Mouse (Mus musculus): ENCODE data around the gene Rad51d. TPM values are rescaled to one million over a fixed set of nuclear protein-coding genes. Genes with fewer than 3 reads are reported as not detected.

Gene Rad51d
- total and polyA plus RNA-seq, 3 experiments = 15.0 to 35.5 (median 33.3) TPM

DNA sequence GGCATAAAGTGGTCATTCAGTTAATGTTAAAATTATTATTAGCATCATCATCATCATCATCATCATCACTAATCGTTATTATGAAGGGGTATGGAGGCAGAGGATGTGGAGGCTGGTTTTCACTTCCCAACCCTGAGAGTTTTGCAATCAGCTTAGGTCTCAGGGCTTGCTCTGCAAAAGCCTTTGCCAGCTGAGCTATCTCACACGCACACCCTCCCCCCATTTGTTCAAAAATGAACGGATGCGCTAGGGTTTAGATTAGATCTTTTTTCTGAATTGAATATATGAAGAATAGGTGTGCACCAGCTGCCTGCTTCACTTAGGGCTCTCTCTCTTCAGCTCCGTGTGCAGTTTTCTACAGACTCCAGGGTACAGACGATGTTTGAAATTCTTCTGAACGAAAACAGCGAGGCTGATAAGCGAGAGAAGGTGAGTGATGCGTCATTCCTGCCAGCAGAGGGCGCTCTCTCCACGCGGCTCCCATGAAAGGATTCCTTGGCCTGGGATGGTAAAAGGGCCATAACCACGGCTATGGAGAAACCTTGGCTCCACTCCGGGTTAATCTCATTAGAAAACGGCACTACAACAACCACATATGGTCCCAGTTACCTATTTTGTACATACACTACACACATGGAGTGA is 24.4 kb upstream of the Rad51d start (continued):
- TF ChIP-seq MAX (IDR thresholded peaks at IDR 0.05; ENCODE audit: low read length) = 0 out of 2 replicates have a peak, but pooled peaks have one; percentile 38
- no peak for TF ChIP-seq MEF2A (IDR thresholded peaks at IDR 0.05; ENCODE audit: borderline replicate concordance, low read depth, low read length)
- TF ChIP-seq ZKSCAN1 (IDR thresholded peaks at IDR 0.05; ENCODE audit: borderline replicate concordance, low read depth, low read length) = no peak
- TF ChIP-seq TCF12 (IDR thresholded peaks at IDR 0.05; ENCODE audit: low read depth, low read length) = peak; percentile 54; the same call in 1 of the 2 replicates
- peak; percentile 40; the same call in 1 of the 2 replicates for TF ChIP-seq NRF1 (IDR thresholded peaks at IDR 0.05; ENCODE audit: low read depth, low read length)
- TF ChIP-seq POLR2A (IDR thresholded peaks at IDR 0.05; ENCODE audit: low read depth, low read length) = no peak
- TF ChIP-seq ETS1 (conservative IDR thresholded peaks at IDR 0.05; ENCODE audit: low read depth, low read length) = no peak

DNA sequence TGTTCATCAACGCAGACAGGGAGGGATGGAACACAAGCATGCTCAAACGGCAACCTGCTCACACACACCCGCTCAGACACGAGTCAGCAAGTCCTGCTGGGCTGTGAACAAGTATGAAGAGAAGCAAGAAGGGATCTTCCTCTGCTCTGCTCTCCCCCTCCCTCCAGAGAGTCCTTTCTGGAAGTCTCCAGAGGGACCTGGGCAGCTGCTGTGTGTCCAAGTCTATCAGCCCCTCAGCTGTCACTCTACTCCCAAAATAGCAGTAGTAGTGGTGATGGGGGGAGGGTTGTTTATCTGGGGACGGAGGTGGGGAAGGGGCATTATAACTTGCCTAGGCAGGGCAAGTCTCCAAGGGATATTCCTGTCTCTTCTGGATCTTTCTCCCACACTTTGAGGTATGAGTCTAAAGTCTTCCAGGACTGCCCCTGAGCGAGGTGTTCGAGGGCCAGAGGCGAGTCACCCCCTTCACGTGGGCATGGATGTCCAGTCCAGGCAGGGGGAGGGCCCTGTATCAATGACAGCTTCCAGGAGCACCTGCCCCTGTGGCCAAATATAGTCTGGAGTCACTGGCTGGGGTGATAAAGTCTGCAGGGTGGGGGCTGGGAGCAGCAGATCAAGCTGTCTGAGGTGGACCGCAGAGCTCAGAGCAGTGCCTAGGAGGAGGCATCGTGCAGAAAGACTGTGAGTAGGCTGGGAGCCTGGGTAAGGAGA is 20.4 kb upstream of the Rad51d start:
- no peak for TF ChIP-seq RCOR1 (conservative IDR thresholded peaks at IDR 0.05; ENCODE audit: low read depth, low read length)
- no peak for TF ChIP-seq UBTF (IDR thresholded peaks at IDR 0.05; ENCODE audit: low read depth, low read length)
- TF ChIP-seq TBP (conservative IDR thresholded peaks at IDR 0.05; ENCODE audit: low read depth, low read length) = no peak
- TF ChIP-seq MXI1 (IDR thresholded peaks at IDR 0.05; ENCODE audit: low read depth, low read length) = no peak
- no peak for TF ChIP-seq MAFK (IDR thresholded peaks at IDR 0.05; ENCODE audit: insufficient replicate concordance, low read length)
- TF ChIP-seq BHLHE40 (IDR thresholded peaks at IDR 0.05; ENCODE audit: low read depth, low read length) = no peak
- no peak for TF ChIP-seq GABPA (IDR thresholded peaks at IDR 0.05; ENCODE audit: insufficient replicate concordance, low read depth, low read length)
- H3K79me2 ChIP-seq (replicated peaks; ENCODE audit: control insufficient read depth, extremely low read depth, insufficient read depth, poor library complexity, severe bottlenecking) = peaks cover 16% of the 10 kb centered on the region
- H3K4me3 ChIP-seq (replicated peaks in 1 of 3; ENCODE audit: low read depth in 2 of 3, low read length in 2 of 3, poor library complexity in 1 of 3) = no peak overlapping the region
- no peak overlapping the region for H3K4me2 ChIP-seq (ENCODE audit: insufficient read depth, low read depth, poor library complexity, severe bottlenecking)
- peaks cover 29% of the 10 kb centered on the region for H3K27me3 ChIP-seq (replicated peaks)
- peaks cover 3 to 25% of the 10 kb centered on the region in 2 experiments; a peak in 2 of 4 replicates for H3K4me1 ChIP-seq (ENCODE audit: control insufficient read depth in 1 of 2, insufficient read depth in 2 of 2)
- dilution Hi-C loops (cut with MboI; ENCODE audit: extremely low pct_ligation_motif_present, extremely low pct_unique_long_range_greater_than_20kb, low sequenced_read_pairs) = no loop called here
- H3K36me3 ChIP-seq (replicated peaks in 1 of 2; ENCODE audit: control insufficient read depth in 1 of 2, insufficient read depth in 1 of 2, low read length in 1 of 2) = peaks cover 8 to 15% of the 10 kb centered on the region in 2 experiments
- H3K9ac ChIP-seq (ENCODE audit: insufficient read depth, low read depth) = no peak overlapping the region
- DNase-seq (ENCODE audit: extremely low read depth) = no peak
- no peaks in the 10 kb centered on the region for H3K9me3 ChIP-seq (replicated peaks; ENCODE audit: low read length)
- in situ Hi-C loops (cut with MboI; ENCODE audit: low pct_ligation_motif_present, low pct_unique_long_range_greater_than_20kb, low sequenced_read_pairs) = loop anchor here (10.0 to 25.0 kb wide), 3 partner anchors 276 to 501 kb away; partner anchors contain the start of genes Rasl10b, Slfn3 and Slfn4
- H3K27ac ChIP-seq (ENCODE audit: insufficient read depth, low read depth) = no peak overlapping the region

DNA sequence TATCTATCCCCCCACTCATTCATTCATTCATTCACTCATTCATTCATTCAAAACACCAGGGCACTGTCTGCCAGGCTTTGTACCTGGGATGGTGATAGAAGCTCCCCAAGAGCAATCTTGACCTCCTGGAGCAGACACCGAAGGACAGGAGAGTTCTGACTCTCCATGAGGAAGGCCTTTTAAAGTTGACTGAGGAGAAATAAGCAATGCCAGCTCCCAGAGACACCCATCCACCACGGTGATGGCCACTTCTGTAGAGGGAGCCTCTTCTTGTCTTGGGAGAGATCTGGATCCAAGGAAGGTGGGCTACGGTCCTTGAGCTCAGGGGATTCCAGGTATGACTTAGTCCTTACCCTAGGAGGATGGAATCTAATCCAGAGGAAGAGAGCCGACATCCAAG is 19.8 kb upstream of the Rad51d start, which contains the start of gene Unc45b:
Unc45b (plus strand) TSS at position 301 of the 400 bp plus-strand sequence.
- Histone ChIP-seq H3K79me2 (replicated peaks; ENCODE audit: control insufficient read depth, extremely low read depth, insufficient read depth, poor library complexity, severe bottlenecking) (peaks cover 16% of the 10 kb centered on the region), H3K27me3 (replicated peaks) (peaks cover 29% of the 10 kb centered on the region), H3K36me3 (replicated peaks in 1 of 2; ENCODE audit: control insufficient read depth in 1 of 2, insufficient read depth in 1 of 2, low read length in 1 of 2) (peaks cover 14 to 21% of the 10 kb centered on the region in 2 experiments), H3K9ac (ENCODE audit: insufficient read depth, low read depth) (no peak within 1 kb of the TSS), H3K4me1 (ENCODE audit: control insufficient read depth in 1 of 2, insufficient read depth in 2 of 2) (peaks cover 3 to 30% of the 10 kb centered on the region in 2 experiments; a peak in 2 of 4 replicates), H3K4me3 (replicated peaks in 1 of 3; ENCODE audit: low read depth in 2 of 3, low read length in 2 of 3, poor library complexity in 1 of 3) (no peak within 1 kb of the TSS), H3K9me3 (replicated peaks; ENCODE audit: low read length) (no peaks in the 10 kb centered on the region), H3K27ac (ENCODE audit: insufficient read depth, low read depth) (no peak within 1 kb of the TSS), H3K4me2 (ENCODE audit: insufficient read depth, low read depth, poor library complexity, severe bottlenecking) (no peak within 1 kb of the TSS)
- no peak for DNase-seq (ENCODE audit: extremely low read depth)
- in situ Hi-C loops (cut with MboI; ENCODE audit: low pct_ligation_motif_present, low pct_unique_long_range_greater_than_20kb, low sequenced_read_pairs) = loop anchor here (10.0 to 25.0 kb wide), 3 partner anchors 277 to 502 kb away; partner anchors contain the start of genes Rasl10b, Slfn3 and Slfn4
- no peak for TF ChIP-seq ZMIZ1 (IDR thresholded peaks at IDR 0.05; ENCODE audit: low read depth, low read length)
- dilution Hi-C loops (cut with MboI; ENCODE audit: extremely low pct_ligation_motif_present, extremely low pct_unique_long_range_greater_than_20kb, low sequenced_read_pairs) = no loop called here

All from CH12.LX (cell line).